ENCODE assay signal across 15 mouse cellular contexts in the genomic region with DNA sequence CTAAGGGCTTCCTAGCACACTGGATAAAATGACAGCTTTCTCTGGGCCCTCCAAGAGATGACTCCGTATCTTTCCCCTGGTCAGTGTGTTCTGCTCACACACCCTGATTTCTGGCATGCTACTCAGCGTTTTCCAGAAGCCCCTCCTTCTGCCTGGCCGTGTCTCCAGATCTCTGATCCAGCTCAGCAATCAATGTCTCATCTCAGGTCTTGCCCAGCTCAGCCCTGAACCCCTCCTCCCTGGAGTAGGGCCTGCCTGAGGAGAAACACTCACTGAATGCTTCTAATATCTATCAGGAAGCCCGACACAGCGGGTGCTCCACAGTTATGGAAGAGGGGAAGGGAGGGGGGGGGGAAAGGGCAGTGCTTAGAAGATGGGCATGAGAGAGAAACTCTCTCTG.
A peak's percentile ranks its signal among the peaks of the same experiment; 100 is the strongest.
DNase-seq lines count a peak whose midpoint lies in the region; ATAC-seq lines count a peak whose summit lies in the region.
"Had no signal": no experiment of that assay in that cellular context is flagged by ENCODE, and none has a peak within 500 bp of the region (broad histone marks: within the 10 kb centered on the region; RNA-seq: fewer than 3 reads in every experiment).

No protein-coding gene starts in this region.

- H3K36me3 ChIP-seq in hindbrain, embryonic 13.5 days: no peaks in the 10 kb centered on the region
- no peaks in the 10 kb centered on the region for H3K36me3 ChIP-seq in hindbrain, embryonic 12.5 days
- no peaks in the 10 kb centered on the region for H3K36me3 ChIP-seq in midbrain, embryonic 13.5 days
- H3K36me3 ChIP-seq in midbrain, embryonic 16.5 days (ENCODE audit: control insufficient read depth, insufficient read depth, low read length): no peaks in the 10 kb centered on the region
- no peaks in the 10 kb centered on the region for H3K36me3 ChIP-seq in embryonic facial prominence, embryonic 15.5 days
- no peaks in the 10 kb centered on the region for H3K36me3 ChIP-seq in stomach, embryonic 15.5 days
- H3K36me3 ChIP-seq: liver, embryonic 13.5 days; neural tube, embryonic 15.5 days had no signal

- no peak overlapping the region for H3K4me2 ChIP-seq in hindbrain, embryonic 13.5 days
- H3K4me2 ChIP-seq in hindbrain, embryonic 12.5 days (replicated peaks): no peak overlapping the region
- H3K4me2 ChIP-seq in midbrain, embryonic 13.5 days (replicated peaks): no peak overlapping the region
- no peak overlapping the region for H3K4me2 ChIP-seq in midbrain, embryonic 16.5 days (ENCODE audit: low read length)
- no peak overlapping the region for H3K4me2 ChIP-seq in embryonic facial prominence, embryonic 15.5 days (replicated peaks)
- no peak overlapping the region for H3K4me2 ChIP-seq in stomach, embryonic 15.5 days
- H3K4me2 ChIP-seq: liver, embryonic 13.5 days; neural tube, embryonic 15.5 days had no signal

- 75% methylated on average over 5 of the region's 5 CpGs for WGBS in hindbrain, embryonic 13.5 days
- 71% methylated on average over 5 of the region's 5 CpGs for WGBS in hindbrain, embryonic 12.5 days
- WGBS in midbrain, embryonic 13.5 days: 82% methylated on average over 5 of the region's 5 CpGs
- WGBS in midbrain, embryonic 16.5 days: 81% methylated on average over 5 of the region's 5 CpGs
- 41% methylated on average over 5 of the region's 5 CpGs for WGBS in embryonic facial prominence, embryonic 15.5 days
- WGBS in stomach, embryonic 15.5 days: 42% methylated on average over 5 of the region's 5 CpGs

- H3K9ac ChIP-seq in hindbrain, embryonic 13.5 days: no peak overlapping the region
- H3K9ac ChIP-seq in hindbrain, embryonic 12.5 days: no peak overlapping the region
- no peak overlapping the region for H3K9ac ChIP-seq in midbrain, embryonic 13.5 days (replicated peaks)
- H3K9ac ChIP-seq in midbrain, embryonic 16.5 days (ENCODE audit: low read depth, low read length): no peak overlapping the region
- no peak overlapping the region for H3K9ac ChIP-seq in embryonic facial prominence, embryonic 15.5 days
- no peak overlapping the region for H3K9ac ChIP-seq in stomach, embryonic 15.5 days
- H3K9ac ChIP-seq: liver, embryonic 13.5 days; neural tube, embryonic 15.5 days had no signal

- H3K9me3 ChIP-seq in hindbrain, embryonic 13.5 days: no peaks in the 10 kb centered on the region
- H3K9me3 ChIP-seq in hindbrain, embryonic 12.5 days (replicated peaks): no peaks in the 10 kb centered on the region
- H3K9me3 ChIP-seq in midbrain, embryonic 13.5 days: no peaks in the 10 kb centered on the region; the same call in 1 of the 2 replicates
- H3K9me3 ChIP-seq in midbrain, embryonic 16.5 days (replicated peaks; ENCODE audit: control insufficient read depth, low read length, poor library complexity, severe bottlenecking): no peaks in the 10 kb centered on the region; the same call in 1 of the 2 replicates
- no peaks in the 10 kb centered on the region for H3K9me3 ChIP-seq in embryonic facial prominence, embryonic 15.5 days (replicated peaks)
- H3K9me3 ChIP-seq in stomach, embryonic 15.5 days: no peaks in the 10 kb centered on the region
- H3K9me3 ChIP-seq: liver, embryonic 13.5 days; neural tube, embryonic 15.5 days had no signal

- H3K27ac ChIP-seq in hindbrain, embryonic 13.5 days: no peak overlapping the region
- H3K27ac ChIP-seq in hindbrain, embryonic 12.5 days: no peak overlapping the region; the same call in 1 of the 2 replicates
- H3K27ac ChIP-seq in midbrain, embryonic 13.5 days: no peak overlapping the region
- H3K27ac ChIP-seq in midbrain, embryonic 16.5 days (ENCODE audit: low read length): no peak overlapping the region
- H3K27ac ChIP-seq in embryonic facial prominence, embryonic 15.5 days (replicated peaks): no peak overlapping the region
- no peak overlapping the region for H3K27ac ChIP-seq in stomach, embryonic 15.5 days
- H3K27ac ChIP-seq: heart, adult 2 months; liver, embryonic 13.5 days; neural tube, embryonic 15.5 days had no signal

- H3K4me1 ChIP-seq in hindbrain, embryonic 13.5 days (replicated peaks): peaks cover 11% of the 10 kb centered on the region
- peaks cover 9% of the 10 kb centered on the region for H3K4me1 ChIP-seq in hindbrain, embryonic 12.5 days
- H3K4me1 ChIP-seq in midbrain, embryonic 13.5 days (replicated peaks): 0 out of 2 replicates have a peak, but pooled peaks cover 7% of the 10 kb centered on the region
- no peaks in the 10 kb centered on the region for H3K4me1 ChIP-seq in midbrain, embryonic 16.5 days (ENCODE audit: control insufficient read depth, insufficient read depth, low read length)
- H3K4me1 ChIP-seq in embryonic facial prominence, embryonic 15.5 days: peaks cover 2% of the 10 kb centered on the region; the same call in 1 of the 2 replicates
- H3K4me1 ChIP-seq in stomach, embryonic 15.5 days: peaks cover 7% of the 10 kb centered on the region; the same call in 1 of the 2 replicates
- H3K4me1 ChIP-seq: liver, embryonic 13.5 days had no signal

- 0 out of 2 replicates have a peak, but pooled peaks have one; percentile 23 for ATAC-seq in hindbrain, embryonic 13.5 days (ENCODE audit: low FRiP score)
- ATAC-seq in hindbrain, embryonic 12.5 days (ENCODE audit: low FRiP score): no peak
- ATAC-seq in midbrain, embryonic 13.5 days: 0 out of 2 replicates have a peak, but pooled peaks have one; percentile 34
- no peak for ATAC-seq in midbrain, embryonic 16.5 days
- 0 out of 2 replicates have a peak, but pooled peaks have one; percentile 29 for ATAC-seq in embryonic facial prominence, embryonic 15.5 days (ENCODE audit: insufficient number of reproducible peaks, low FRiP score, low TSS enrichment, low read depth)
- peak; percentile 43; the same call in 1 of the 2 replicates for ATAC-seq in stomach, embryonic 15.5 days (ENCODE audit: insufficient read depth, low FRiP score, low read depth)

- no peak for DNase-seq in cerebellum, adult 11 months
- no peak for DNase-seq in spleen, postnatal 14 days (ENCODE audit: low spot score in 2 of 2)
- DNase-seq: adrenal gland, postnatal 36 days; heart, adult 2 months; heart, postnatal 14 days; kidney, adult 8-10 months; kidney, postnatal 36 days; liver, embryonic 13.5 days had no signal

- no peak overlapping the region for H3K4me3 ChIP-seq in hindbrain, embryonic 13.5 days
- no peak overlapping the region for H3K4me3 ChIP-seq in hindbrain, embryonic 12.5 days
- H3K4me3 ChIP-seq in midbrain, embryonic 13.5 days (replicated peaks): no peak overlapping the region
- H3K4me3 ChIP-seq in midbrain, embryonic 16.5 days (ENCODE audit: low read depth, low read length): no peak overlapping the region
- H3K4me3 ChIP-seq in embryonic facial prominence, embryonic 15.5 days (replicated peaks): no peak overlapping the region
- H3K4me3 ChIP-seq in stomach, embryonic 15.5 days (replicated peaks): no peak overlapping the region
- H3K4me3 ChIP-seq: heart, adult 2 months; liver, embryonic 13.5 days; neural tube, embryonic 15.5 days had no signal

- peaks cover 3% of the 10 kb centered on the region for H3K27me3 ChIP-seq in hindbrain, embryonic 13.5 days
- no peaks in the 10 kb centered on the region for H3K27me3 ChIP-seq in hindbrain, embryonic 12.5 days
- no peaks in the 10 kb centered on the region for H3K27me3 ChIP-seq in midbrain, embryonic 13.5 days
- H3K27me3 ChIP-seq in midbrain, embryonic 16.5 days (ENCODE audit: control insufficient read depth, insufficient read depth, low read depth, low read length): no peaks in the 10 kb centered on the region
- H3K27me3 ChIP-seq in embryonic facial prominence, embryonic 15.5 days: no peaks in the 10 kb centered on the region
- H3K27me3 ChIP-seq in stomach, embryonic 15.5 days (replicated peaks): no peaks in the 10 kb centered on the region
- H3K27me3 ChIP-seq: liver, embryonic 13.5 days; neural tube, embryonic 15.5 days had no signal

Comparison
In these comparisons a context has a peak if more than half of its experiments do, and no peak if none do; other contexts are left out.
1. ATAC-seq: peak in hindbrain, embryonic 13.5 days (single experiment), midbrain, embryonic 13.5 days (single experiment), embryonic facial prominence, embryonic 15.5 days (single experiment) and stomach, embryonic 15.5 days (single experiment); none in hindbrain, embryonic 12.5 days (single experiment) and midbrain, embryonic 16.5 days (single experiment).